Mouse (Mus musculus) 3T3-L1 (cell line): ENCODE results near the gene Fcor.

ENCODE experiments used
- DNase-seq: peaks from one replicate; pipeline ENCODE4 v3.0.0-alpha.2; 2015; ENCODE audit warnings: low read depth, low spot score

The Fcor gene

DNA sequence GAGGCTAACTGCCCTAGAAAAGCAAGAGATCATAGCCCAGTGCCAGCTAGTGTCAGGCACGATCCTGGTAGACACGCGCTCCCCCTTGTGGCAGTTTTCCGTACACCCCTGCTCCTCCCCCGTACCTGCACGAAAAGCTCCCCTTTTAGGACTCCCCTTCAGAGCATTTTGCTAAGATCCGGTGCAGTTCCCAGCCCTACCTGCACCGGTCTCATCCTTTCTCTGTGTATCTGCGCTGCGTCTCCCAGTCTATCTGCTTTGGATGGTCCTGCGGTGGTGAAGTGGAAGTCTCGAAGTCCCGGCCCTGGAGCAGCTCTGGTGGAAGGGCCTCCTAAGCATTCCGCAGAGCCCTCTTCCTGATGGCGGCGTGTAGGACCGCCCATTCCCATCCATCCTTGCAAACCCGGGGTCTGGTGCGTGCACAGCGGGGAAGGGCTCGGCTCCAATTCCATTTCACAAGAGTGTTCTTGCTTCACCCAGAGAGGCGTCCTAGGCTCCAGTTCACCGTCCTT is at the start of gene Fcor:
Gene Fcor (minus strand): TSS at position 383 of the 512 bp plus-strand sequence.
- peak; percentile 90 for DNase-seq

DNA sequence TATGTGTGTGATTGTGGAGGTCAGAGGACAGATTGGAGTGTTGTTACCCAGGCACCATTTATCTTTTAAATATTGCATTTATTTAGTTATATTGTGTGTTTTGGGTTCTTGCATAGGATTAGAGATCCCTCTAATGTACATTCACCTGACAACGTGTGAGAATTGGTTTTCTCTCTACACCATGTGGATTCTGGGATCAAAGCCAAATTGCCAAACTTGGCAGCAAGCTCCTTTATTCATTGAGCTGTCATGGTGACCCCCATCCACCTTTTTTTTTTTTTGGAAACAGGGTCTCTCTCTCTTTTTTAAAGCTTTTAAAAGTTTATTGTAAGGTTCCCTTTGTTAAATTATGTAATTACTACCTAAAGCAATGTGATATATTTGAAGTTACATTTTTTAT is 48.9 kb upstream of the Fcor start:
- DNase-seq = no peak

DNA sequence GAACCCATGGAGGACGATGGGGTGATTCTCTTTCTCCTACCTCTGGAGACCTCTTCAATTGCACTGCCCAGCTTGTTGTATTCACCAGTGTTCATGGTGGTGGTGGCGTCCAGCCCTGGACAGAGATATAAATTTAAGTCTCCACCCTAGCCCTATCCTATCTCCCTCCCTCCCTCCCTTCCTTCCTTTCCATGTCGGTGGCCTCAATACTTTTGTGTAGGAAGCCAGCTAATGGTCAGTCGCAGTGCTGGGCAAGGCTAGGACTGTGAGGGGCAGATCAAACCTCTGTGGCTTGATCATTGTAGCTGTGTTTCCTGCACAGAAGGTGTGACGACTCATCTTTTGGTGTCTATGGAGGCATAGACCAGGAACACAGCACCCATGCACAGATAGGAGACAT is 48.4 kb upstream of the Fcor start, which contains the start of gene Clec4g:
Gene Clec4g (minus strand): TSS at position 101 of the 400 bp plus-strand sequence.
- DNase-seq = no peak

DNA sequence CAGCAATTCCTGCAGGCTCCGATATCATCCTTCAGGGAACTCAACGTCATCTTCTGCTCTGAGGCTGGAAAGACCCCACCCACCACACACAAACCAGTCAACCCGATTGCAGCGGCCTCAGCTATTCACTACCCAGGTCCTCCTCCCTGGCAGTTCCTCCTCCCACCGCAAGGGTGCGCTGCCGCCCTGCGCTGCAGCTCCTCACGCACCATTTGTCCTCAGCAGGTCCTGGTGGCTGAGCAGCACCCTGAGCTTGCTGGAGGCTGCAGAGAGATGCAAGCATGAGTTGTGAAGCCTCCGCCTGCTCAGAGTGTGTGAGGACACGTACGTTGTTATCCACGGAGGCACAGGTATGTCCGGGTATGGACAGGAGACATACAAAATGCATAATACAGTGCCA is 46.4 kb upstream of the Fcor start:
- peak; percentile 57 for DNase-seq

DNA sequence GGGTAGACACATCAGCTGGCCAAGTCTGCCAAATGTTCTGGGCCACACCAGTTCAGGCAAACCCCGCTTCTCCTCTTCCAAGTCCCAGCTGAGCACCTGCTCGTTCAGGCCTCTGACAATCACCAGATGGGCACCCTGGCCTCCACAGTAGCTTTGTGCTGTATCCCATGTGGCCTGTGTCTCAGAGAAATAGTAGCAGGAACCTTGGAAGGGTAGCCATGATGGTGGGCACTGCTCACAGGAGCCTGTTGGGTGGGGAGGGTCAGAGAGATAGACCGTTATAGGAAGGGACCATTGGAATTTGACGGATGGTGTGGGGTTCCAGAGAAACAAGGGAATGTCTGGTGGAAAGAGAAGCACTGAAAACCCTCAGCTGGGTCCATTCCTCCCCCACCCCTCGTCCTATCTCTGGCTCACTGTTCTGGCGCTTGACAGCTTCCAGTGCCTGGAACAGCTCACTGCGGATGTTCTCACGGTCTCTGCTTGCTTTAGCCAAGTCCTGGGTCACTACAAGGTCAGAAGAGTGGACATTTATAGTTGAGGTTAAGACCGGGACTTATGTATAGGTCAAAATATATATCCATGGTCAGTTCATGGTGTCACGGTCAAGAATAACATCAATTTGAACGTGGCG is 45.3 kb upstream of the Fcor start:
- DNase-seq = no peak

DNA sequence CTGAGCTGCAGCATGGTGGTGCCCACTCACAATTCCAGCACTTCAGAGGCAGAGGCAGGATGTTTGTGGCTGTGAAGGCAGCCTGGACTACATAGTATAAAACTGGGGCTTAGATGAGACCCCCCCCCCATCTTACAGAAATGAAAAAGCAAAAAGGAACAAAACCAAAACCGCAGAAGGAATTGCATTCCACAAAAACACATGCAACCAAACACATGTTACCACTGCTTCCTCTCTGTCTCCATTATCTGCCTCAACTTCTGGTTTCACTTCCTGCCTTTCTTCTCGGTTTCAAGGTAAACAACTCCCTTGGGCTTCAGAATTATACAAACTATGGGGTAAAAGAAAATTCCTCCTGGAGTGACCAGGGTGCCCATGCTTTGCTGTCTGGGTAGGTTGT is 39.5 kb upstream of the Fcor start:
- DNase-seq = no peak

DNA sequence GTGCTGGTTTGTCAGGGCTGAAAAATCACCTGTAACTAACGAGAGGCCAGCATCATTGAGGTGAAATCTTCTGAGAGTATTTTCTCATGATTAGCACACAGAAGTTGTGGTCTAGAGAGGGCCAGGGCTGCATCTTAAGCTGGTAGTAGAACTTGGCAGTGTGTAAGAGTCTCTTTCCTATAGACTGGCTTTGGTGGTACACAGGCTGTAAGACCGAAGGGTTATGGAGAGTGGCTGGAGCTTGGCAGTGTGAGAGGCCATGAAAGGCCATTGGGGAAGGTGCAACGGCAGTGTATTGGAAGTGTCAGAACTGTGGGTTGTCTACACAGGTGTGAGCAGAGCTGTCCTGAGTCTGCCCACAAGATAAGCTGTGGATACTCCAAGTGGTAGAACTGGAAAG is 38.1 kb upstream of the Fcor start:
- DNase-seq = no peak

DNA sequence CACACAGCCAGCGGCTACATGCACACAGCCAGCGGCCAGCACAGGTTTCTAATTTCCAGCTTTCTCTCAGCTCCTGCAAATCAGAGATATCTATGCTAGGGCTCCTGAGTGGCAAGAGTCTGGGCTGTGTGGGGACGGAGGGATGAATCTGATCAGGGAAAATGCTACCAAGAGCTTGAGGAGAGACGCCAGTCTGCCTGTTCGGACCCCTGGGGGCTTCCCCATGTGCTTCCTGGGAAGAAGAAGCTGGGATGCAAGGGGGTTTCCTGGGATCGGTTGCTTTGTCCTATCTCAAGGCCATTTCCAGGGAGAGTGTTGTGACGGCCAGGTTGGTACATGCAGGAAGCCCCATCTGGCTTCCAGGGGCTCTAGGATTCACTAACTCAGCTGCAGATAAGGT is 35.4 kb upstream of the Fcor start:
- DNase-seq = no peak

DNA sequence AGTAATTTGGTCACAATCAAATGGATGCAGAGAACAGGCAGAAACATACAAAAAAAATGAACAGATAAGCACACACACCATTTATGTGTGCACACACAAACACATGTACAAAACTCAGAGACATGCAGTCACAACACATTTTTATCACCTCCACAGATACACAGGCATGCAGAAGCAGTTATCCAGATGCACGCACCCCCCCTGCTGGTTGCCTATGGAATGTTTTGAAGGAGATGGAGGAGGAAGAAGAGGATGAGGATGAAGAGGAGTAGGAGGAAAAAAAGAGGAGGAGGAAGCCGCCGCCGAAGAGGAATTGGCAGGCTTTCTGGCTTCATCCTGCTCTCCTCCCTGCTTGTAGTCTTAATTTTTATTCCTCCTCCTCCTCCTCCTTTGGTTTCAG is 33.5 kb upstream of the Fcor start:
- DNase-seq = peak; percentile 28

DNA sequence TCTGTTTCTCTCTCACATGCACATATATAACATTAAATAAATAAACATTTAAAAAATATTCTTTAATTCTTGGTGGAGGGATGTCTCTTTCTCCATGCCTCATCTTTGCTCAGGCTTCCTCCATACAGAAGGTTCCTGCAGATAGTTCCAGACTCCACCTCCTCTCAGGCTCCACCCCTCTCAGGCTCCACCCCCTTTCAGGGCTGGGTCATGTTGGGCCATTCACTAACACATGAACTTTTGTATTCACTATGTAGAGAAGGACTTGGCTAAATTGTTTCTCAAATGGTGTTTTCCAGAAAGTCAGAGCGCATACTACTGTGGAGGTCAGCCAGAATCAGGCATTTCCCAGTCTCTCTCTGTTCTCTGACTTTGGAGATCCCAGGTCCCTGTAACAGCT is 29.3 kb upstream of the Fcor start:
- DNase-seq = no peak

DNA sequence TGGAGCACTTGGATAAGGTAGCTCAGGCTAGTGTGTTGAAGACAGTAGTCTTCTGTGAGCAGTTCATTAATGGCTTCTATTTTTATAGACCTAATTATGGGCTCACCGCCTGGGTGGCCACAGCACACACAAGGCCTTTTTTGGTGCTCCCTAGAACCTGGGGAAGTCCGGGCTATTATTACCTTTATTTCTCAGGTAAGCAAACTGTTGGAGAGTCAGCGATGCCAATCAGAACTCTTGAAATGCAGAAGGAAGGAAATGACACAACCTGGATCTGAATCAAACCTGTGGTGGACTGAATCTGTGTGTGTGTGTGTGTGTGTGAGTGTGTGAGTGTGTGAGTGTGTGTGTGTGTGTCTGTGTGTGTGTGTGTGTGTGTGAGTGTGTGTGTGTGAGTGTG is 22.0 kb upstream of the Fcor start, which contains the start of gene Fcer2a:
Gene Fcer2a (minus strand): TSS at position 55 of the 400 bp plus-strand sequence.
- DNase-seq = no peak

DNA sequence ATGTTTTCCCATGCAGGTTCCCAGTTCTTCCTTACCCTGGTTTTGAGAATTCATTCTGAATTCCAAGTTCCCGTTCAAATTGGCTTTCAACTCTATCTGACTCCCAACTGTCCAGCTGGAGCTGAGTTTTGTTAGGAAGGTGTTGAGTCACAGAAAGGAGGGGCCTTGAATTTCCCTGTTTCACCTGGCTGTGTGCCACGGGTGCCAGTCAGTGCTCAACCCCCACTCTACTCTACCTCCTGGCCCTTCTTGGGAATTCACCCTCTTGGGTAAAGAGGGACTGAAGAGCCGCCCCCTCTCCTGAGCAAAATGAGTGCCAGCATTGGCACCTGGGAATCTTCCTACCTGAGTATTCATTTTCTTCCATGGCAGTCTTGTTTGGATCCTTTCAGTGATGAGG is 18.6 kb upstream of the Fcor start:
- peak; percentile 32 for DNase-seq

DNA sequence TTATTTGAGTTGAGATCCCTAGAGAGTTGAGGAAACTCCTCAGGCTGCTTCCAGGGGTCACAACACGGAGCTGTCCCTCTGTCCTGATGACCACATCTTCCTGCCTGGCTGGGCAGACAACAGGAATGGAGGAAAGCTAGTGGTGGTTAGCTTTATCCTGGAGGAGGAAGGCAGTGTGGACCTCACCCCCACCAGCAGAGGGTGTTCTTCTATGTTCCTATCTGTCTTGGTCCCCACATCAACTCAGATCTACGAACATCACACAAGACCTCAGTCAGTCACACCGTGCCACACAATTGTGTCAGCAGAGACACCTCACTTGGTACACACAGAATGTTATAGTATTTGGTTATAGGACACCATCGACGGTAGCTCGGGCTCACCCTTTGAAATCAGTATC is 15.4 kb upstream of the Fcor start:
- DNase-seq = no peak

DNA sequence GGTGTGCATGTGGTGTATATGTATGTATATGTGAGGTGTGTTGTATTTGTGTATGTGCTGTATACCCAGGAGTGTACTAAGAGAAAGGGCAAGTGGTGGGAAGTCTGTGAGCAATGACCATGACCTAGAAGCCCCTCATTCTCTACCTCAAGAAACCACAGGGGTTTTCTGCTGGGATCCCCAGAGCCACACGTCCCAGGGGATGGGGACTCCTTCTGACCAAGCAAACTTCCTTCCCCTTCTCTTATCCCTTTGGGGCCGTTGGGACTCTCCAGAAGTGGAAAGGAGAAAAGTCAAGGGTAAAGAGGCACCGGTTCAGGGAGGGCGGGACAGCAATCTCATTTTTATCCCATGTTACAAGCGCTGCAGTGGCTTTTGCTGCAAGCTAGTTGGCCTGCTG is 13.3 kb upstream of the Fcor start:
- DNase-seq = no peak

DNA sequence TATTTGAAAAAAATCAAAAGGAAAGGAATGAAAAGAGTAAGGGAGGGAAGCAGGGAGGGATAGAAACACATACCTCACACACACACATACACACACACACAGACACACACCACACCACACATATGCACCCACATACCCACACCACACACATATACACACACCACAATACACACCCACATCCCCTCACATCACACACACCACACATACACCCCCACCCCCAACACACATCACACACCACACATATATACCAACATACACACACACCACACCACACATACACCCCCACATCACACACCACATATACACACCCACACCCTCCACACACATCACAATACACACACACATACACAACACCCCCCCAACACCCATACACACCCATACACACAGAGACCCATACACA is 12.4 kb upstream of the Fcor start:
- no peak for DNase-seq

DNA sequence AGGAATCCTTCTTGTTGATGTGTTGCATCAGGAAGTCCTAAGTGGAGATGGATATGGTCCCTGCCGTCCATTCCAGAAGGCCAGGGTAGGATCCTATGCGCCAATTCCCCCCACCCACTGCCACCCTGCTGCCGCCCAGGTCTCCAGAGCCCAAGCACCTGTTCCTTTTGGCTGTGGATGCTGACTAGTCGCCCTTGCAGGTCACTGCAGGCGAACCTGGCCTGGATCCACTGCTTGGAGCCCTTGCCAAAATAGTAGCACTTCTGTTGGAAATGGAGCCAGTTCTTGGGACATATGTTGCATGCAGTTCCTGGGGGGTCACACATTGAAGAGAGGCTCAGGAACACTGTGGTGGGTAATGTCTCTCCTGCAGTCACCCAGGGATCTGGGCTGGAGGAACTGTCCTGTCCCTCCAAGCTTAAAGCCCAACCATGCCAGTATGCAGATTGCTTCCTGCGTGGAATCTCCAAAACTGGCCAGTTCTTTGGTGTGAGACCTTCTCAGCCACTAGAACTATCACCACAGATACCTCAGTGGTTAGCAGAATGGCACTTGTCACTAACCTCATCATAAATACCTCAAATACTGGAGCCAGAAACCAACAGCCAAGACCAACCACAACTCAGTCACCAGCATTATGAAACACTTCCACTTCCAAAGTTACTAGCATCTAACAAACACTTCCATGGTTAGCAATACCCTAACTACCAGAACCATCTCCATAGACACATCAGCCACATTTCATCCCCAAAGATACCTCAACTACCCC is 11.4 kb upstream of the Fcor start:
- no peak for DNase-seq

DNA sequence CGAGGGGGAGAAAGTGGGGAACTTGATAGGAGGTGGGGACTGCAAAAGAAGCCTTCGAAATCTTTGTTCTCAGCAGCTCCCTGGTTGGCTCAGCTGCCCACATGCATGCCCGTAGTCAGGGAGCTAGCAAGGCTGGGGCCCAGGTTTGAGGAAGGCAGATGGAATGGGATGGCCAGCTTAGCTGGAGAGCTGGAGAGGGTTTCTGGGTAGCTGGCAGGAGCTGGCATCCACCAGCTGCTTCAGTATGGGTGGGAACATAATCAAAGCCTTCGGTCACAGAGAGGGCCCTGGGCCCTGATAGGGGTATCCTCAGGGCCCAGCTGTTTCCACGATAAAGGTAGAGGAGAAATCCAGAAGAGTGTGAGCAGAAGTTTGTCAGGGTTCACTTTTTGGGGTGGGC is 10.3 kb upstream of the Fcor start:
- DNase-seq = no peak

DNA sequence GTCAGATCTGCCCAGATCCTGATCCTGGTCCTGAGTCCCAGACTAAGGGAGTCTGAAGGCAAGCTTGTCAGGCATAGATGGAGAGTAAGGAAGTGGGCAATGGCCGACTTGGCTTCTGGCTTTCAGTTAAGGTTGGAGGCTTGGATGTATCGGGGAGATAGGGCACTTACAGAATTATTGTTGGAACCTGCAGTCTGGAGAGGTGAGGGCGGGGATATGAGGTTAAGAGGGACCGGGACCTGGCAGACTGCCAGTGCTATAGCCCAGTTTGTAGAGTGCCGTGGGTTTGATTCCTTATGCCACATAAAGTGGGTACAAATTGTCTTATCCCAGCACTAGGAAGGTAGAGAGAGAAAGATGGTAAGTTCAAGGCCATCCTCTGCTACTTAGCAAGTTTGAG is 7.5 kb upstream of the Fcor start:
- no peak for DNase-seq

DNA sequence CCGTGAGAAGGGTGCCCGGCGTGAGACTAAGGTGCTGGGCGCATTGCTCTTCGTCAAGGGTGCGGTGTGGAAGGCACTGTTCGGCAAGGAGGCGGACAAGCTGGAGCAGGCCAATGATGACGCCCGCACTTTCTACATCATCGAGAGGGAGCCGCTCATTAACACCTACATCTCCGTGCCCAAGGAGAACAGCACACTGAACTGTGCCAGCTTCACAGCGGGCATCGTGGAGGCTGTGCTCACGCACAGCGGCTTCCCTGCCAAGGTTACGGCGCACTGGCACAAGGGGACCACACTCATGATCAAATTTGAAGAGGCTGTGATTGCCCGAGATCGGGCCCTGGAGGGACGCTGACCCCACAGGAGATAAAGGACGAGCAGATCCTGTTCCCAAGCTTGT is 7.1 kb upstream of the Fcor start:
- DNase-seq = no peak

DNA sequence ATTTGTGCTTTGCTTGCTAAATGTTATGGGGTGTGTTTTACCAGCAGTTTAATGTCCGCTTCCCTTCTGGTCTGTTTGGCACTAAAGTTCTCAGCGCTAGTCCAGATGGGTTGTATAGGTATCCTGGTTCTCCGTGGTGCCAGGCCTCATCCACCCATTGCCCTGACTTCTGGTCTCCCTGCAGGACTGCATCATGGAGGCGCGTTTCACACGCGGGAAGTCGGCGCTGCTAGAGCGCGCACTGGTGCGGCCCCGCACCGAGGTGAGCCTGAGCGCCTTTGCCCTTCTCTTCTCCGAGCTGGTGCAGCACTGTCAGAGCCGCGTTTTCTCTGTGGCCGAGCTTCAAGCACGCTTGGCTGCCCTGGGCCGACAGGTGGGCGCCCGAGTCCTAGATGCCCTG is 6.7 kb upstream of the Fcor start:
- DNase-seq = no peak

DNA sequence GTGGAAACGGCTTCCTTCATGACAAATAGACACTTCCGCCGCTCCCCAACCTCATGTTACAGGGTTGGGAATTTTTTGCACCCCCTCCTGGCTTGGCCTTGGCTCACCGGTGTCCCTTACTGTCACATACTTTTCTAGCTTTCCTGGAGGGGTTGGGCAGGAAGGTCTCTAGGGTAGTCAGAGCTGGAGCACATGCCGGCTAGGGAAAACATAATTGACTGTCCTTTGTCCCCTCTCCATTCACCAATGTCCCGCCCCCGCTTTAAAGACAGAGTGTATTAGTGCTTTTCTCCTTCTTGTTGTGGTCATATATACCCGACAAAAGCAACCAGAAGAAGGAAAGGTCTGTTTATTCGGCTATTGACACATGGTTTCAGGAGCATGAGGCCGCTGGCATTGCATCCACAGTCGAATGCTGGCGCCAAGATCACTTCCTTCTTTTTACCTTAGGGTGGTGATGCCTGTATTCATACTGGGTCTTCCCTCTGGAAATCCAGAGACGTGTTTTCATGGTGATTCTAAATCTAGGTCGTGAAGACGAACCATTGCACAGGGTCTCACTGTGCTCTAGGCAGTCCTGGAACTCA is 4.9 kb upstream of the Fcor start:
- peak; percentile 37 for DNase-seq

DNA sequence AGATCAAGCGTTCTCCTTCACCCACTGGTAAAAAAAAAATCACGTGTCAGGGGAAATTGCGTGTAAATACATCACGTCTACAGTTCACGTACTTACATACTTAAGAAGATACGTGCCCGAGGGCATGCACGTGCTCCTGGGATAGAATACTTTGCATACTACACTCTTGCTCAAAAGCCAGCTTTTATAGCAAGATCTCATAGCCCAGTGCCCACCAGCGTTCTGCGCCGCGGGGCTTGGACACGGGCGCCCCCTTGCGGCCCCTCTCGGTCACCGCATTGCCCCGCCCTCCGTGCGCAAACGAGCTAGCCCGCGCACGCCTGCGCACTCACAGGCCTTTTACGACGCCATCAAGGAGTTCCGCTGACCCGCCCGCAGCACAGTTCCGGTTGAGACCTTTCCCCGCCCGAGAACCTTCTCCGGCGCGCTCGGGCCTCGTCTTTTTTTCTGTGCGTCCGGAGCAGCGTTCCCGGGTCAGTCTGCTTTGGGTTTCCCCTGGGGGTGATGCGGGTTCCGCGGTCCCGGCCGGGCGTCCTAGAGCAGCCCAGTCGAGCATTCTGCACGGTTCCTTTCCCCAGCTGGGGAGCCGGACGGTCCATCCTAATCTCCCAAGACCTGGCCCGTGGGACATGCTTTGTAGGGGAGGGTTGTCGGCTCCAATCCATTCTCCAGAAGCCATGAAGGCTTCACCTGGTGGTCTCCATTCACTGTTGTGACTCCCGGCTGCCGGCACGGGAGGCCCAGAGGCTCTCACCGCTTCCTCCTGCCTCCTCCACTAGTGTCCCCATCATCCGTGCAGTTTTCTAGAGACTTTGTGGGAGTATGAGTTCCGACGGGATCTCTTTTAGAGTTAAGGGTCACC is 4.2 kb upstream of the Fcor start, which contains the start of gene Trappc5:
Gene Trappc5 (plus strand): TSS at position 169 of the 862 bp plus-strand sequence.
- DNase-seq = peak; percentile 95
